ENCODE assay signal across 10 mouse cellular contexts in the genomic region with DNA sequence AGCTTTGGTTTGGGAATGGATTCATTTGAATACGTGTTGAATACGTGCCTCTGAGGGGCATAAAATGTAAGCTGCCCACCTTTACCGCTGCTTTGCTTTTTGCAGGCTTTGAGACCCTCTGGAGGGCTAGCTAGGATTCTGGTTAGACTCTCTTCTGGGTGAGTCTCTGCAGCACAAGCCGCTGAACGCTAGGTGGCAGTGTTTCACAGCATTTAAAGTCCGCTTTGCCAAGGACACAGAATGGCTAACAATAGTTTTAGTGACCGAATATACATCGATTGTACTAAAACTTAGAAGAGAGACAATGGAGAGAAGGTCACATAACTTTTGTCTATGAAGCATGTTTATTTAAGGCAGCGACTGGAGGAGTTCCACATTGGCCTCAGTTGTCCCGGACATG. TPM values are rescaled to one million over a fixed set of nuclear protein-coding genes. Genes with fewer than 3 reads are reported as not detected.
DNase-seq lines count a peak whose midpoint lies in the region; ATAC-seq and TF ChIP-seq lines count a peak whose summit lies in the region.
"Had no signal": no experiment of that assay in that cellular context is flagged by ENCODE, and none has a peak within 500 bp of the region (broad histone marks: within the 10 kb centered on the region; RNA-seq: fewer than 3 reads in every experiment).

No protein-coding gene starts in this region.

- DNase-seq in forebrain, embryonic 14.5 days (ENCODE audit: low spot score), result peak; percentile 92
- DNase-seq in Patski (ENCODE audit: low read depth, low spot score), result no peak
- DNase-seq in heart, postnatal 10 days, result peak; percentile 71 to 85
- peak; percentile 69 to 76 for DNase-seq in left cerebral cortex, postnatal 10 days (ENCODE audit: extremely low spot score in 1 of 2, low spot score in 2 of 2)
- DNase-seq in splenic B cell, adult 2 months (ENCODE audit: low read depth, low spot score), result peak; percentile 51

- H3K9ac ChIP-seq in forebrain, embryonic 14.5 days (ENCODE audit: low read length), result no peak overlapping the region
- no peak overlapping the region for H3K9ac ChIP-seq in forebrain, embryonic 12.5 days
- no peak overlapping the region for H3K9ac ChIP-seq in midbrain, embryonic 15.5 days

- no peak overlapping the region for H3K27ac ChIP-seq in forebrain, embryonic 14.5 days (ENCODE audit: low read depth, low read length)
- H3K27ac ChIP-seq in forebrain, embryonic 12.5 days, result no peak overlapping the region
- H3K27ac ChIP-seq in midbrain, embryonic 15.5 days, result no peak overlapping the region

- H3K4me3 ChIP-seq in forebrain, embryonic 14.5 days (ENCODE audit: low read depth, low read length), result no peak overlapping the region
- no peak overlapping the region for H3K4me3 ChIP-seq in forebrain, embryonic 12.5 days (replicated peaks)
- H3K4me3 ChIP-seq in midbrain, embryonic 15.5 days, result no peak overlapping the region
- H3K4me3 ChIP-seq: myocyte had no signal

- no peaks in the 10 kb centered on the region for H3K27me3 ChIP-seq in forebrain, embryonic 14.5 days (replicated peaks; ENCODE audit: control insufficient read depth, insufficient read depth, low read length)
- H3K27me3 ChIP-seq in forebrain, embryonic 12.5 days, result 0 out of 2 replicates have a peak, but pooled peaks cover 3% of the 10 kb centered on the region
- H3K27me3 ChIP-seq in Patski, result no peaks in the 10 kb centered on the region
- H3K27me3 ChIP-seq in midbrain, embryonic 15.5 days (replicated peaks), result no peaks in the 10 kb centered on the region
- no peaks in the 10 kb centered on the region for H3K27me3 ChIP-seq in splenic B cell, adult 2 months (ENCODE audit: control insufficient read depth, insufficient read depth, low read length, poor library complexity, severe bottlenecking)

- H3K4me1 ChIP-seq in forebrain, embryonic 14.5 days (ENCODE audit: control insufficient read depth, insufficient read depth, low read length), result no peaks in the 10 kb centered on the region
- 0 out of 2 replicates have a peak, but pooled peaks cover 2% of the 10 kb centered on the region for H3K4me1 ChIP-seq in forebrain, embryonic 12.5 days
- H3K4me1 ChIP-seq in midbrain, embryonic 15.5 days, result peaks cover 5% of the 10 kb centered on the region; the same call in 1 of the 2 replicates

- POLR2A ChIA-PET in Patski (lab: Charles Lee), result no interaction called here

- intact Hi-C loops in heart, postnatal 10 days (cut with DNase I), result loop anchor here (5.0 kb wide), 1 partner anchor 1067 kb away; no protein-coding TSS in a partner anchor
- intact Hi-C loops in left cerebral cortex, postnatal 10 days (cut with DNase I), result loop anchor here (5.0 to 10.0 kb wide), 2 partner anchors 1067 to 1324 kb away; no protein-coding TSS in a partner anchor

- ATAC-seq in forebrain, embryonic 14.5 days, result peak; percentile 38; the same call in 1 of the 2 replicates
- no peak for ATAC-seq in forebrain, embryonic 12.5 days (ENCODE audit: low FRiP score)
- ATAC-seq in Patski, result peak; percentile 47
- peak; percentile 71; the same call in 1 of the 2 replicates for ATAC-seq in common myeloid progenitor, adult 5-6 weeks (replicated peaks; ENCODE audit: low read depth, poor library complexity, severe bottlenecking)
- no peak; the same call in 1 of the 2 replicates for ATAC-seq in midbrain, embryonic 15.5 days (replicated peaks)

- no peaks in the 10 kb centered on the region for H3K36me3 ChIP-seq in forebrain, embryonic 14.5 days (ENCODE audit: control insufficient read depth, insufficient read depth, low read length)
- H3K36me3 ChIP-seq in forebrain, embryonic 12.5 days (replicated peaks), result no peaks in the 10 kb centered on the region
- H3K36me3 ChIP-seq in midbrain, embryonic 15.5 days (replicated peaks), result no peaks in the 10 kb centered on the region
- no peaks in the 10 kb centered on the region for H3K36me3 ChIP-seq in splenic B cell, adult 2 months (ENCODE audit: control insufficient read depth, insufficient read depth, low read length, poor library complexity, severe bottlenecking)

- in situ Hi-C loops in Patski (cut with MboI; ENCODE audit: low pct_unique_long_range_greater_than_20kb), result loop anchor here (25.0 kb wide), 1 partner anchor 1317 kb away; no protein-coding TSS in a partner anchor

- peak; percentile 89 for TF ChIP-seq CTCF in Patski (IDR thresholded peaks at IDR 0.05)

- CTCF ChIA-PET in Patski (lab: Charles Lee), result interaction anchor here (0.9 to 1.4 kb wide), 2 partner anchors 12 to 517 kb away, joined by 3 read pairs; no protein-coding TSS in a partner anchor

- no peak overlapping the region for H3K4me2 ChIP-seq in forebrain, embryonic 14.5 days (ENCODE audit: low read length)
- no peak overlapping the region for H3K4me2 ChIP-seq in forebrain, embryonic 12.5 days
- peak overlapping the region; percentile 9; the same call in 1 of the 2 replicates for H3K4me2 ChIP-seq in midbrain, embryonic 15.5 days

- H3K9me3 ChIP-seq in forebrain, embryonic 14.5 days (replicated peaks; ENCODE audit: control insufficient read depth, low read length), result no peaks in the 10 kb centered on the region
- no peaks in the 10 kb centered on the region for H3K9me3 ChIP-seq in forebrain, embryonic 12.5 days
- no peaks in the 10 kb centered on the region for H3K9me3 ChIP-seq in midbrain, embryonic 15.5 days

- WGBS in forebrain, embryonic 14.5 days, result 16% methylated on average over 10 of the region's 10 CpGs
- 15% methylated on average over 10 of the region's 10 CpGs for WGBS in forebrain, embryonic 12.5 days
- WGBS in midbrain, embryonic 15.5 days, result 14% methylated on average over 10 of the region's 10 CpGs

RNA-seq across cellular contexts. Expression of a gene that starts 4.1 kb away (rescaled TPM):
- not detected in 2 replicates for polyA plus RNA-seq in forebrain, embryonic 14.5 days (2014; fragmentation: Nextera tagmentation; extraction: Ambion mirVana)
- not detected in 2 replicates for polyA plus RNA-seq in forebrain, embryonic 12.5 days (2016; fragmentation: Nextera tagmentation; extraction: Ambion mirVana)
- polyA plus RNA-seq in Patski (2021), result not detected
- total RNA-seq in common myeloid progenitor, adult 5-6 weeks (2017), result not detected in 2 replicates
- total RNA-seq in heart, postnatal 10 days (2021), result not detected
- not detected for total RNA-seq in left cerebral cortex, postnatal 10 days (2021)
- polyA plus RNA-seq in midbrain, embryonic 15.5 days (2015; fragmentation: Nextera tagmentation; extraction: Ambion mirVana), result not detected in 2 replicates
- total RNA-seq: adrenal gland, postnatal 4 days had no signal
- polyA plus RNA-seq: myocyte had no signal

Comparison
In these comparisons a context has a peak if more than half of its experiments do, and no peak if none do; other contexts are left out.
1. ATAC-seq: peak in forebrain, embryonic 14.5 days (single experiment), Patski (single experiment) and common myeloid progenitor, adult 5-6 weeks (single experiment); none in forebrain, embryonic 12.5 days (single experiment) and midbrain, embryonic 15.5 days (single experiment).